Mouse (Mus musculus): ENCODE results near the gene Tenm4. TPM values are rescaled to one million over a fixed set of nuclear protein-coding genes. Genes with fewer than 3 reads are reported as not detected.
A peak's percentile ranks its signal among the peaks of the same experiment; 100 is the strongest.

Gene Tenm4
- total RNA-seq, 2 experiments from 2014 or later = 0.13 to 0.73 TPM

- intact Hi-C loops (cut with DNase I) = no loop called here
- DNase-seq = no peak
- TF ChIP-seq CTCF (IDR thresholded peaks at IDR 0.05) = no peak
- Histone ChIP-seq H3K4me3 (no peak overlapping the region), H3K27ac (no peak overlapping the region)
Observed at GRCm38 (mm10) chr7:96864894-96865722, 694.1 kb downstream of the Tenm4 start.

GRCm38 (mm10) chr7:96869079-96869810 lies 698.2 kb downstream of the Tenm4 start:
- no peak overlapping the region for H3K27ac ChIP-seq
- intact Hi-C loops (cut with DNase I) = no loop called here
- no peak for TF ChIP-seq CTCF (IDR thresholded peaks at IDR 0.05)
- H3K4me3 ChIP-seq = no peak overlapping the region
- DNase-seq = peak; percentile 39

- DNase-seq = no peak
- H3K4me3 ChIP-seq = no peak overlapping the region
- intact Hi-C loops (cut with DNase I) = no loop called here
- no peak for TF ChIP-seq CTCF (IDR thresholded peaks at IDR 0.05)
- no peak overlapping the region for H3K27ac ChIP-seq
Observed at GRCm38 (mm10) chr7:96870473-96870872, 699.4 kb downstream of the Tenm4 start.

GRCm38 (mm10) chr7:96871031-96871430 lies 700.0 kb downstream of the Tenm4 start:
- no peak overlapping the region for H3K4me3 ChIP-seq
- TF ChIP-seq CTCF (IDR thresholded peaks at IDR 0.05) = no peak
- no peak for DNase-seq
- no peak overlapping the region for H3K27ac ChIP-seq
- intact Hi-C loops (cut with DNase I) = no loop called here

- no peak for DNase-seq
- H3K4me3 ChIP-seq = no peak overlapping the region
- intact Hi-C loops (cut with DNase I) = no loop called here
- no peak overlapping the region for H3K27ac ChIP-seq
- no peak for TF ChIP-seq CTCF (IDR thresholded peaks at IDR 0.05)
Observed at GRCm38 (mm10) chr7:96878511-96879276, 707.6 kb downstream of the Tenm4 start.

GRCm38 (mm10) chr7:96879593-96879992 lies 708.5 kb downstream of the Tenm4 start:
- no peak overlapping the region for H3K27ac ChIP-seq
- no peak for TF ChIP-seq CTCF (IDR thresholded peaks at IDR 0.05)
- H3K4me3 ChIP-seq = no peak overlapping the region
- no peak for DNase-seq
- intact Hi-C loops (cut with DNase I) = no loop called here

- intact Hi-C loops (cut with DNase I) = no loop called here
- no peak for TF ChIP-seq CTCF (IDR thresholded peaks at IDR 0.05)
- Histone ChIP-seq H3K4me3 (no peak overlapping the region), H3K27ac (no peak overlapping the region)
- DNase-seq = no peak
Observed at GRCm38 (mm10) chr7:96880221-96880944, 709.3 kb downstream of the Tenm4 start.

GRCm38 (mm10) chr7:96883297-96883696 lies 712.3 kb downstream of the Tenm4 start:
- DNase-seq = no peak
- H3K4me3 ChIP-seq = no peak overlapping the region
- intact Hi-C loops (cut with DNase I) = no loop called here
- H3K27ac ChIP-seq = no peak overlapping the region
- TF ChIP-seq CTCF (IDR thresholded peaks at IDR 0.05) = no peak

GRCm38 (mm10) chr7:96887088-96887654 lies 716.1 kb downstream of the Tenm4 start:
- H3K4me3 ChIP-seq = no peak overlapping the region
- no peak for TF ChIP-seq CTCF (IDR thresholded peaks at IDR 0.05)
- no peak for DNase-seq
- no peak overlapping the region for H3K27ac ChIP-seq
- intact Hi-C loops (cut with DNase I) = no loop called here

- H3K4me3 ChIP-seq = no peak overlapping the region
- TF ChIP-seq CTCF (IDR thresholded peaks at IDR 0.05) = no peak
- no peak for DNase-seq
- intact Hi-C loops (cut with DNase I) = no loop called here
- no peak overlapping the region for H3K27ac ChIP-seq
Observed at GRCm38 (mm10) chr7:96889061-96890034, 718.3 kb downstream of the Tenm4 start.
